Mouse (Mus musculus): ENCODE measurements around the gene Ehmt2.
"Not testable (repeated sequence)": the region's sequence is repeated elsewhere in the genome, so short reads cannot be mapped to it uniquely, and the experiment has no call there.

DNA sequence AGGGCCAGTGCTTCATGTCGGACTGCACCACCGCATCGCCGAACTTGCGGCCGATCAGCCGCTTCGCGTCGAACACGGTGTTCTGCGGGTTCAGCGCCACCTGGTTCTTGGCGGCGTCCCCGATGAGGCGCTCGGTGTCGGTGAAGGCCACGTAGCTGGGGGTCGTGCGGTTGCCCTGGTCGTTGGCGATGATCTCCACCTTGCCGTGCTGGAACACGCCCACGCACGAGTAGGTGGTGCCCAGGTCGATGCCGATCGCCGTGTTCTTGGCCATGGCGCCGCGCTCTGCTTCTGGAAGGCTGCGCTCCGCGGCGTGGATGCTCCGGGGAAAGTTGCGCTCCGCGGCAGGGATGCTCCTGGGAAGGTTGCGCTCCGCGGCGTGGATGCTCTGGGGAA lies 60.5 kb downstream of the Ehmt2 start:
- not testable (repeated sequence) for TF ChIP-seq POLR2A, CTCF (IDR thresholded peaks at IDR 0.05; ENCODE audit: insufficient read depth, low read depth, low read length)
